Mouse (Mus musculus) heart, postnatal 0 days (tissue): Measurements from ENCODE around the gene Coro1a.

Source experiments
- CTCF ChIP-seq: IDR thresholded peaks from 2 replicates; pipeline ENCODE4 v1.5.1; 2016; ENCODE audit warnings: antibody characterized with exemption, control low read depth, low read depth
- EP300 ChIP-seq: IDR thresholded peaks from 2 replicates; pipeline ENCODE4 v1.6.1; 2016; ENCODE audit warnings: antibody characterized with exemption, low read depth

- no peak for TF ChIP-seq CTCF
- TF ChIP-seq EP300: no peak
Measured at GRCm38 (mm10) chr7:126741964-126742482, 34.4 kb upstream of the Coro1a start.
